Mouse (Mus musculus): ENCODE data around the gene Lrrc49. TPM values are rescaled to one million over a fixed set of nuclear protein-coding genes. Genes with fewer than 3 reads are reported as not detected.

Lrrc49 gene
- polyA plus RNA-seq, 1 experiment from 2014 or later, result 9.6 TPM

DNA sequence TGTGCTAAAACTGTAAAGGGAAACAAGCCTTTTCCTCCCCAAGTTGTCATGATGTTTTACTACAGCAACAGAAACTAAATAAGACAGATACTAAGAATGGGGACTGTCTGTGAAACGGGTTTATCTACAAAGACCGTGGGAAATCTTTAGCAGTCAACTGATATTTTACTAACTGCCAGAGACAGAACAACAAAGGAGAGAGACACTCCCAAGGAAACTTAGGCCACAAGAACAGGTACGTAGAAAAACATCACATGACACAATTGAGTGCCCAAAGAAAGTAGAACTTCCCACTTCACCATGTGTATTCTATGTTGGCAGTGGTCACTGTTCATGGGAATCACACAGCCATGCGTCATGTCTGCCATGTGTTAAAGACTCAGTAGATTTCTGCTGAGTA is 116.2 kb downstream of the Lrrc49 start:
- Histone ChIP-seq H3K9me3 (replicated peaks; ENCODE audit: control insufficient read depth, low read length) (peaks cover 6% of the 10 kb centered on the region; the same call in 1 of the 2 replicates), H3K36me3 (ENCODE audit: control insufficient read depth, insufficient read depth) (no peaks in the 10 kb centered on the region), H3K4me2 (ENCODE audit: low read depth, low read length) (no peak overlapping the region), H3K4me3 (ENCODE audit: low read length) (no peak overlapping the region), H3K27me3 (ENCODE audit: control insufficient read depth, insufficient read depth, low read length) (no peaks in the 10 kb centered on the region), H3K9ac (ENCODE audit: low read length) (no peak overlapping the region), H3K27ac (ENCODE audit: low read length) (no peak overlapping the region), H3K4me1 (ENCODE audit: control insufficient read depth, insufficient read depth, low read length) (no peaks in the 10 kb centered on the region)
- no peak for ATAC-seq (replicated peaks; ENCODE audit: extremely low read depth, insufficient read depth, low FRiP score)
- 87% methylated on average over 4 of the region's 4 CpGs for WGBS

DNA sequence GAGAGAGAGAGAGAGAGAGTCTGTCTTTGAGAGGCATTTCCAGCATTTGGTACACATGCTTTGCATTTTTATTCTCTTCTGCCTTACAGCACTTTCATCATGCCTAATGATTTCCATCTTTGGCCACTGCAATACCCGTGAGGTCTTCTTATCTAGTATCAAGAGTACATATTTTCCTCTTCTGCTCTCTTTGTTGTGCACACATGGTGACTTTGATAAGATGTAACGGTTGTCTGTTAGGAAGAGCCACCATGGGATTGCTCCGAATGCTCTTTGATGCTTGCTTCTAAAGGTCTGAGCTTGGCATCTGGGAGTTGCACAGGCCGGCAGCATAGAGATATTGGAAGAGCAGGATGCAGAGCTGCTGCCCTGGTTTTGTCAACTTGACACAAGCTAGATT is 116.9 kb downstream of the Lrrc49 start:
- no peak overlapping the region for H3K9ac ChIP-seq (ENCODE audit: low read length)
- peaks cover 6% of the 10 kb centered on the region; the same call in 1 of the 2 replicates for H3K9me3 ChIP-seq (replicated peaks; ENCODE audit: control insufficient read depth, low read length)
- no peak overlapping the region for H3K27ac ChIP-seq (ENCODE audit: low read length)
- H3K4me1 ChIP-seq (ENCODE audit: control insufficient read depth, insufficient read depth, low read length), result no peaks in the 10 kb centered on the region
- 51% methylated on average over 4 of the region's 4 CpGs for WGBS
- ATAC-seq (replicated peaks; ENCODE audit: extremely low read depth, insufficient read depth, low FRiP score), result no peak
- H3K4me3 ChIP-seq (ENCODE audit: low read length), result no peak overlapping the region
- no peak overlapping the region for H3K4me2 ChIP-seq (ENCODE audit: low read depth, low read length)
- no peaks in the 10 kb centered on the region for H3K36me3 ChIP-seq (ENCODE audit: control insufficient read depth, insufficient read depth)
- no peaks in the 10 kb centered on the region for H3K27me3 ChIP-seq (ENCODE audit: control insufficient read depth, insufficient read depth, low read length)

DNA sequence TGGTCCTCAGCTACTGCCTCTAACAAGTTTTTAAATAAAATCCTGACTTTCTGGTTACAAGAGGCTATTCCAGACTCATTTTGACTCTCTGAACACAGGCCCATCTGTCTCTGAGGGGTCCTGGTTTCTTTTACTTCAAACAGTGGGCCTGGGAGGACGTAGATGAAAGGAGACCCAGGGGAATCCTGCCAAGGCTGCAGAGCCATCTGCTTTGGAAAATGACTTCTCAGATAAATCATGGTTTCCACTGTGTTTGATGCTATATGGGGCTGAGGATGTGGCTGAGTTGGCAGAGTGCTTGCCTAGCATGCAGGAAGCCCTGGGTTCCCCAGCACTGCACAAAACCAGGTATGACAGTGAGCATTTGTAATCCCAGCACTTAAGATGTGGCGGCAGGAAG is 118.6 kb downstream of the Lrrc49 start:
- WGBS, result 64% methylated on average over 2 of the region's 2 CpGs
- no peak overlapping the region for H3K4me3 ChIP-seq (ENCODE audit: low read length)
- H3K9ac ChIP-seq (ENCODE audit: low read length), result no peak overlapping the region
- H3K27me3 ChIP-seq (ENCODE audit: control insufficient read depth, insufficient read depth, low read length), result no peaks in the 10 kb centered on the region
- peaks cover 6% of the 10 kb centered on the region; the same call in 1 of the 2 replicates for H3K9me3 ChIP-seq (replicated peaks; ENCODE audit: control insufficient read depth, low read length)
- H3K27ac ChIP-seq (ENCODE audit: low read length), result no peak overlapping the region
- H3K4me2 ChIP-seq (ENCODE audit: low read depth, low read length), result no peak overlapping the region
- ATAC-seq (replicated peaks; ENCODE audit: extremely low read depth, insufficient read depth, low FRiP score), result no peak
- no peaks in the 10 kb centered on the region for H3K36me3 ChIP-seq (ENCODE audit: control insufficient read depth, insufficient read depth)
- H3K4me1 ChIP-seq (ENCODE audit: control insufficient read depth, insufficient read depth, low read length), result no peaks in the 10 kb centered on the region

DNA sequence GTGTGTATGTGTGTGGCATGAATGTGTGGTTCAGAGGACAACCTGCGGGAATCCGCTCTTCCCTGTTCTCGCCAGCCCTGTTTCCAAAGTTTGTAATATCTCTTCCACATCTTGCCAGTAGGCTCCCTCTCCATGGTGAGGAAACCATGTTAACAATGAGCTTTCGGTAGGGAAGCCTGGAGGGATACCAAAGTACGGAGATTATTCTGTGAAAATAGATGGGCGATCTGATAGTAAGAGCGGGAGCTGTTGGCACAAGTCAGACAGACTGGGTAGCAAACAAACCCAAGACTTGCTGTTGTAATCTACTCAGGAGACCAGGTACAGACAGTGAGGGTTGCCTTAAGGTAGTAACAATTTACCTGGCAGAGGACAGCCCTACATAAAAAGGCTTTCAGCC is 124.1 kb downstream of the Lrrc49 start:
- Histone ChIP-seq H3K27me3 (ENCODE audit: control insufficient read depth, insufficient read depth, low read length) (no peaks in the 10 kb centered on the region), H3K4me2 (ENCODE audit: low read depth, low read length) (no peak overlapping the region), H3K4me3 (ENCODE audit: low read length) (no peak overlapping the region), H3K27ac (ENCODE audit: low read length) (no peak overlapping the region), H3K4me1 (ENCODE audit: control insufficient read depth, insufficient read depth, low read length) (no peaks in the 10 kb centered on the region), H3K9me3 (replicated peaks; ENCODE audit: control insufficient read depth, low read length) (no peaks in the 10 kb centered on the region), H3K36me3 (ENCODE audit: control insufficient read depth, insufficient read depth) (no peaks in the 10 kb centered on the region), H3K9ac (ENCODE audit: low read length) (no peak overlapping the region)
- no peak for ATAC-seq (replicated peaks; ENCODE audit: extremely low read depth, insufficient read depth, low FRiP score)
- WGBS, result 88% methylated on average over 7 of the region's 7 CpGs

DNA sequence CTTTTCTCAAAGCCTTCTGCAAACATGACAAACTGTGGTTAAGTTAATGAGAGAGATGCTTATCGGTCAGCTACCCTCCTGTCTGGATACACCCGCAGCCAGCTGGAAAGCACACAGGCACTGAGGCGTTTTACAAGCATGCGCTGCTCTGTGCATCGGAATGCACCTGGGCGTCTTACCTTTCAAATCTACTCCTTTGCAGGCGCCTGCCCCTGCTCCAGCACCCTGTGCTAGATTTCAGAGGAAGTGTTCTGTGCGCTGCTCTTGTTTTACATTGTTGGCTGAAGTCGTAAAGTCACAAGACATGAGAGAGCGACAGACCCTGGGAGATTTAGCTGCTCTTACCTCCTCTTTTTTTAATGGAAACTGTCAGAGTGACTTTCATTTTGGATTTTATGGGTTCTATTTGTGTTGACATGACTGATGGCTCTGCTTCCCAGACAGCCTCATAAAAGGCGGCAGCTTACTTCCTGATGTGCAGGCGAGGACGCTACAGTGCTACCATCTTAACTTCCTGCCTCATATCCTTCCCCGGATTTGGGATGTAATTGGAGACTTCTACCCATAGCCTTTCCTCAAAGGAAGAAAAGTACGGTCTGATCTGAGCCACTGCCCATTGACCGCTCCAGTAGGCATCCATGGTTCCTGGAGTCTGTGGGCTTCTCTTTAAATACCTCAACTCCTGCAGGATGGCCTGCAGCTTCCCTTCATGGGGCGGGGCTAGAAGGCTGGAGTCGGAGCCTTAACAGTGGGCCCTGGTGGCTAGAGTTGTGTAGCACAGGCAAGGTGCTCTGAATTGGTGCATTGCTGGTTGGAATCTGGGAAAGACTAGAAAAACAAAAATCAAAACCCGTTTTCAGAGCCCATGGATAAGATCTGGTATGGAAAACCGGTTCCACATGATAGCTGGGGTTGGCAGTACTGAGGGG is 125.3 kb downstream of the Lrrc49 start:
- Histone ChIP-seq H3K9me3 (replicated peaks; ENCODE audit: control insufficient read depth, low read length) (no peaks in the 10 kb centered on the region), H3K9ac (ENCODE audit: low read length) (no peak overlapping the region), H3K4me2 (ENCODE audit: low read depth, low read length) (peak overlapping the region; percentile 7; the same call in 1 of the 2 replicates), H3K27ac (ENCODE audit: low read length) (no peak overlapping the region), H3K27me3 (ENCODE audit: control insufficient read depth, insufficient read depth, low read length) (no peaks in the 10 kb centered on the region), H3K36me3 (ENCODE audit: control insufficient read depth, insufficient read depth) (no peaks in the 10 kb centered on the region), H3K4me1 (ENCODE audit: control insufficient read depth, insufficient read depth, low read length) (no peaks in the 10 kb centered on the region), H3K4me3 (ENCODE audit: low read length) (no peak overlapping the region)
- WGBS, result 56% methylated on average over 20 of the region's 20 CpGs
- ATAC-seq (replicated peaks; ENCODE audit: extremely low read depth, insufficient read depth, low FRiP score), result no peak; the same call in 1 of the 2 replicates

DNA sequence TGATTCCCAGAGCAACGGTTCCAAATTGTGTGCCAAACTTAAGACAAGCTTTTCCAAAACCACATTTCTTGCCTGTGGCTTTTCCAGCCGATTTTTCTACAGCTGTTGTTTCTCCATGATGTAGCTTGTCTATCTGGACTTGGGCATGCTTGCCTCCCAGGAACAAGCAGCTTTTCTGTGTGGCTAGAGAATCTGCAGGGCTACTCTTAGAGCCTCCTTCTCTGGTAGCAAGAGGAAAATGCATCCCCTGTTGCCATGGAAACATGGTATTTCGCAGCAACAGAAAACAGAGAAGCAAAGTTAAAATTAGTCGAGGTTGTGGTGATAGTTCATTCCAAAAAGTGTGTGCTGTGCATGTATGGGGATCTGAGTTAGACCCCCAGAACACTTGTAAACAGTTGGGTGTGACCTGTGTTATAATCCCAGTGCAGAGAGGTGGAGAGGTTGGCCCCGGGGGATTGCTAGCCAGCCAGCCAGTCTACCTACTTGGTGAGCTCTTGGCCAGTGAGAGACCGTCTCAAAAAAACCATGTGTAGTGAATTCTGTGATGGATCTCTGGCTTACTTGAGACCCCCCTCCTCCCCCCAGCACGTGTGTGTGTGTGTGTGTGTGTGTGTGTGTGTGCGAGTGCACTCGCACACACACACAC is 126.2 kb downstream of the Lrrc49 start:
- no peak for ATAC-seq (replicated peaks; ENCODE audit: extremely low read depth, insufficient read depth, low FRiP score)
- Histone ChIP-seq H3K4me1 (ENCODE audit: control insufficient read depth, insufficient read depth, low read length) (no peaks in the 10 kb centered on the region), H3K4me2 (ENCODE audit: low read depth, low read length) (no peak overlapping the region), H3K9ac (ENCODE audit: low read length) (no peak overlapping the region), H3K27me3 (ENCODE audit: control insufficient read depth, insufficient read depth, low read length) (no peaks in the 10 kb centered on the region), H3K4me3 (ENCODE audit: low read length) (no peak overlapping the region), H3K36me3 (ENCODE audit: control insufficient read depth, insufficient read depth) (no peaks in the 10 kb centered on the region), H3K9me3 (replicated peaks; ENCODE audit: control insufficient read depth, low read length) (no peaks in the 10 kb centered on the region), H3K27ac (ENCODE audit: low read length) (no peak overlapping the region)
- 62% methylated on average over 9 of the region's 9 CpGs for WGBS

DNA sequence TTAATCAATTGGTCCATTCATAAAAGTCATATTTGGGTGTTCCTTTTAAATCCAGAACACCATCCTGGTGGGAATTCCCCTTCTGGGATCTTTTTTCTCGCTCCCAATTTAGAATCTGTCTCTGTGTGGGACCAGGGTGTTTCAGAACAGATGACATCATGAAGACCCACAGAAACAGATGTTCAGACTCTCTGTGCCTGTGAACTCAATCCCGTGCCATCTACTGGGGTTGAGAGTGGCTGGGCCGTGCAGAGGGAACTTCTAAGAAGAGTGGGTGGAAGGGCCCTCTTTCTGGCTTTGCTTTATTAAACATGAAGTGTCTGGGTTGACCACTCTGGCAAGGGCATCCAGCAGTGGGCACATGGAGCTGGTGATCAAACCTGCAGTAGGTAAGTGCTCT is 129.5 kb downstream of the Lrrc49 start:
- Histone ChIP-seq H3K4me1 (ENCODE audit: control insufficient read depth, insufficient read depth, low read length) (no peaks in the 10 kb centered on the region), H3K4me3 (ENCODE audit: low read length) (no peak overlapping the region), H3K36me3 (ENCODE audit: control insufficient read depth, insufficient read depth) (no peaks in the 10 kb centered on the region), H3K9ac (ENCODE audit: low read length) (no peak overlapping the region), H3K4me2 (ENCODE audit: low read depth, low read length) (no peak overlapping the region), H3K27me3 (ENCODE audit: control insufficient read depth, insufficient read depth, low read length) (no peaks in the 10 kb centered on the region), H3K27ac (ENCODE audit: low read length) (no peak overlapping the region), H3K9me3 (replicated peaks; ENCODE audit: control insufficient read depth, low read length) (no peaks in the 10 kb centered on the region)
- ATAC-seq (replicated peaks; ENCODE audit: extremely low read depth, insufficient read depth, low FRiP score), result no peak
- WGBS, result 50% methylated on average over 3 of the region's 3 CpGs

DNA sequence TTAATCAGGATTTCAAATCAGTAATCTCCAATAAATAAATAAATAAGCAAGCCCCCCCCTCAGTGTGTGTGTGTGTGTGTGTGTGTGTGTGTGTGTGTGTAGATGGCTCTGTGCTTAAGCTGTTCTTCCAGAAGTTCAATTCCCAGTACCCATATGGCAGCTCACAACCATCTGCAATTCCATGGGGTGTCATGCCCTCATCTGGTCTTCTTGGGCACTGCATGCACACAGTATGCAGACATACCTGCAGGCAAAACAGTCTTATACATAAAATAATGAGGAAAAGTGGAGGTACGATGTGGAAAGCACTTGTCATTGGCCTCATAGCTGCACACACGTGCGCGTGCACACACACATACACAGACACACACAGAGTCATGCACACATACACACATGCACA is 136.7 kb downstream of the Lrrc49 start:
- 91% methylated on average over 4 of the region's 4 CpGs for WGBS
- no peak overlapping the region for H3K27ac ChIP-seq (ENCODE audit: low read length)
- H3K4me2 ChIP-seq (ENCODE audit: low read depth, low read length), result no peak overlapping the region
- H3K9ac ChIP-seq (ENCODE audit: low read length), result no peak overlapping the region
- ATAC-seq (replicated peaks; ENCODE audit: extremely low read depth, insufficient read depth, low FRiP score), result no peak
- H3K9me3 ChIP-seq (replicated peaks; ENCODE audit: control insufficient read depth, low read length), result no peaks in the 10 kb centered on the region
- no peaks in the 10 kb centered on the region for H3K27me3 ChIP-seq (ENCODE audit: control insufficient read depth, insufficient read depth, low read length)
- H3K36me3 ChIP-seq (ENCODE audit: control insufficient read depth, insufficient read depth), result no peaks in the 10 kb centered on the region
- no peak overlapping the region for H3K4me3 ChIP-seq (ENCODE audit: low read length)
- no peaks in the 10 kb centered on the region for H3K4me1 ChIP-seq (ENCODE audit: control insufficient read depth, insufficient read depth, low read length)

DNA sequence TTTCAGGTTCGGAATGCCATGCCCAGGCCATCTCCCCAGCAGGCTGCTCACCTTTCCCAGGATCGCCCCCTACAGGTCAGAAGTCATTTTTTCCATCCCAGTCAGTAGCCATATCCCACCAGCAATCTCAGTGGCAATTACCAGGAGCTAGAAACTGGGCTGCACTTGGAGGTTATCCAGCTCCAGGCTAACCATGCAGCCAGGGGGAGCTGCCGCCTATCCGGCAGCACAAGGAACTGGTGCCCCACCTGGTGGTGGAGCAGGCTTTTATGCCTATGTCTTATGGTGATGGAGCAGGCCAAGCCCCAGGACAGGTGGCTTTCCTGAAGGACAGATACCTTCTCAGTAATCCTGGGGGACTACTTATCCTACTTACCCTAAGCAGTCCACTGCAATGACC is 139.8 kb downstream of the Lrrc49 start:
- H3K4me2 ChIP-seq (ENCODE audit: low read depth, low read length), result no peak overlapping the region
- no peak overlapping the region for H3K9ac ChIP-seq (ENCODE audit: low read length)
- H3K36me3 ChIP-seq (ENCODE audit: control insufficient read depth, insufficient read depth), result no peaks in the 10 kb centered on the region
- H3K4me1 ChIP-seq (ENCODE audit: control insufficient read depth, insufficient read depth, low read length), result peaks cover 5% of the 10 kb centered on the region; the same call in 1 of the 2 replicates
- WGBS, result 25% methylated on average over 4 of the region's 4 CpGs
- no peaks in the 10 kb centered on the region for H3K27me3 ChIP-seq (ENCODE audit: control insufficient read depth, insufficient read depth, low read length)
- no peak overlapping the region for H3K27ac ChIP-seq (ENCODE audit: low read length)
- ATAC-seq (replicated peaks; ENCODE audit: extremely low read depth, insufficient read depth, low FRiP score), result no peak
- H3K9me3 ChIP-seq (replicated peaks; ENCODE audit: control insufficient read depth, low read length), result no peaks in the 10 kb centered on the region
- no peak overlapping the region for H3K4me3 ChIP-seq (ENCODE audit: low read length)
